Mouse (Mus musculus) spleen, postnatal 36 days (tissue): ENCODE results near the gene Tceal5.

Source experiments
- DNase-seq, 2 experiments: peaks; one replicate each; pipeline ENCODE4 v3.0.0; 2022; ENCODE audit warnings: low spot score in 2 of 2, mixed read lengths in 1 of 2

Gene Tceal5

DNA sequence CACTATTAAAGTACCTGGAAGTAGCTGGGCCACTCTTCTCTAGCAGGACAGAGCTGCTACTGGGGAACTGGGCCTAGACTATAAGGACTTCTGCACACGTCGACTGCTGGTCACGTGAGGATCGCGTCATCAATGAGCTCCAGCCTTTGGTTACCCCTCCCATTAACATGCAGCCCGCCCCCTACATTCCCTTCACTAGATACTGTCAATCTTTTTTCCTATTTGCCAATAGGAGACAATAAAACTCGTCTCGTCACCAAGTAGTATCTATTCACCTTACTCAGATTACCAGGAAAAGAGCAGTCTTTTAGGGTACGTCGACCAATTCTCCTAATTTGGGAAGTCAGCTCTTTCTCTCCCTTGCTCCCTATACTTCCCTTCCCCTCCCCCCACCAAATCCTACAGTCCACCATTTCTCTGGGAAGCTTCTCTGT, 31.5 kb downstream of the Tceal5 start, which contains the start of gene Tceal8:
Gene Tceal8, minus strand, starts transcription at position 225 of the 434 bp plus-strand sequence.
- DNase-seq, result peak; percentile 47 to 58

DNA sequence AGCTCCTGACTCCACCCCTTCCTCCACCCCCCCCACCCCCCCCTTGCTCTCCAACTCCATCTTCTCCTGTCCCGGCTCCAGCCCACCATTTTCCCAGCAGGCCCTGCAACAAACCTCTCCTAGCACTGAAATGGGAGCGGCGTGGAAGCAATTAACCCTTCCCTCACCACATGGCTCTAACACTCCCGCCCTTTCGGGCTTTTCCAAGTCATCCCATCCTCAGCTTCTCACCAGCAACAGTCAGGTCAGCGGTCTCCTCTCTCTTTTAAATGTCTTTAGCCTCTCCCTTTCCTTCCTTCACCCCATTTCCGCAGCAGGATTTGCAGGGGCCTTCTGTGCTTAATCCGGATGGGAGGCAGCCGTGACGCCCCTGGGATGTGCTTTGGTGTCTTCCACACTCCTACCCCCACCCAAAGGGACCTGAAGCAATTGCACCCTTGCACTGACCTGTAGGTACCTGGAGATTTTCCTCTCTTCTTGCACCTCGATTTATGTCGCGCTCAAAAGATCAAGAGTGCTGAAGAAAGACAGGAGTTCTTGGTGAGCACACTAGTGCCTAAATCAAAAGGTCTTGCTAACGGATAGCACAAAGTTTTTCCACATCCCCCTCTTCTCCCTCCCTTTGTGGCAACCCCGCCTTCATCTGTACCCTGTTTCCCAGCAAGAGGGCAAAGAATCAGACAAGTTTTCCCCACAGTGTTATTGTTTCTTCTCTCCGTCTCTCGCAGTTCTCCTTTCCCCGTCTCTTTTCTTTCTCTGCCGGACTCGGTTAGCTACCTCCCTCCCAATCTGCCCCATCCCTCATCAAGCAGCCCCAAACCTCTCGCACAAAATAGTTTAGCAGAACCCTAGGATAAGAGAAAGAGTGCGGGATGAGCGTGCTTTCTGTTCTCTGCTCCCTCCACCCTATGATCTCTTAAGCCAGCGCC, 32.2 kb downstream of the Tceal5 start:
- no peak for DNase-seq

DNA sequence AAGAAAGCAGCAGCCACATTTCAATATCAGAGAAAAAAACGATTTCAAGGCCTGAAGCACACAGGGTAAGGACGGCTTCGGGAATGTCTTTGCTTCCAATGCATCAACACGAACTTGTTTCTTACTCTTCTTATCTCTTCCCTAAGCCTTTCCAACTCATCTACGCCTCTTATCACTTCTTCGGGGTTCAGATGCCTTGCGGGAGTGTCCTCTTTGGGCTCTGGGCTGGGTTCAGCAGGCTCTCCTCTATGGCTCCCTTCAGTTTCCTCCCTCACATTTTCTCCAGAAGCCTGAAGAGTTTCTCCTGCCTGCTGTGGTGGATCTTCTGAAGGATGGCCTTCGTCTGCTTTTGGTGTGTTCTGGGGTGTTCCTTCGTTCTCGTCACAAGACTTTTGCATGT, 33.1 kb downstream of the Tceal5 start:
- peak in 1 of 2 experiments; percentile 3 for DNase-seq
